ENCODE assay signal across 28 mouse cellular contexts in the genomic region with DNA sequence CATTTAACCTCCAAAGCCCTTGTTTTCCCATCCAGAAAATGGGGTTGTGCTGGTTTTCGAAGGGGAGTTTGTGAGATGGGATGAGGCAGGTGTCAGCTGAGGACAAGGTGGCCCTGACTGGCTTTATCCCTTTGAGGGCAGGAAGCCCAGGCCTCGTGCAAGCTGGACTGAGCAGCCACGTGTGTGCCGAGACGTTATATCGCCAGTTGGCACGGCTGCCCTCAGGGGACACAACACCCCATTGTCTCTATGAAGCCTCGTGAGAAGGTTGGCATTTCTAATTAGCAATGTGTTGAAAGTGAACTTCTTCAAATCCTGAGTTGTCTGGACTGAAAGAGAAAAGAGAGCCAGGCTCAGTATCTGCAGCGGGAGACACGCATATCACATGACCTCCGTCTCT. TPM values are rescaled to one million over a fixed set of nuclear protein-coding genes. Genes with fewer than 3 reads are reported as not detected.
DNase-seq lines count a peak whose midpoint lies in the region; ATAC-seq lines count a peak whose summit lies in the region.
"Had no signal": no experiment of that assay in that cellular context is flagged by ENCODE, and none has a peak within 500 bp of the region (broad histone marks: within the 10 kb centered on the region; RNA-seq: fewer than 3 reads in every experiment).

No protein-coding gene starts in this region.

- H3K4me1 ChIP-seq in forebrain, embryonic 12.5 days, result peaks cover 60% of the 10 kb centered on the region
- H3K4me1 ChIP-seq in forebrain, embryonic 10.5 days, result peaks cover 35% of the 10 kb centered on the region
- peaks cover 64% of the 10 kb centered on the region for H3K4me1 ChIP-seq in midbrain, embryonic 13.5 days (replicated peaks)
- peaks cover 9% of the 10 kb centered on the region for H3K4me1 ChIP-seq in midbrain, embryonic 11.5 days (ENCODE audit: control insufficient read depth, insufficient read depth, low read length)
- H3K4me1 ChIP-seq: kidney, embryonic 15.5 days; limb, embryonic 13.5 days; lung, embryonic 15.5 days had no signal

- H3K9ac ChIP-seq in forebrain, embryonic 12.5 days, result no peak overlapping the region
- H3K9ac ChIP-seq in midbrain, embryonic 13.5 days (replicated peaks), result 0 out of 2 replicates have a peak overlapping the region, but pooled peaks have one; percentile 28
- H3K9ac ChIP-seq in midbrain, embryonic 11.5 days (ENCODE audit: low read length), result no peak overlapping the region
- H3K9ac ChIP-seq: embryonic facial prominence, embryonic 12.5 days; hindbrain, embryonic 13.5 days; kidney, embryonic 15.5 days; limb, embryonic 13.5 days; lung, embryonic 15.5 days; midbrain, embryonic 12.5 days had no signal

- no peak overlapping the region for H3K4me3 ChIP-seq in forebrain, embryonic 12.5 days (replicated peaks)
- no peak overlapping the region for H3K4me3 ChIP-seq in forebrain, embryonic 10.5 days
- no peak overlapping the region for H3K4me3 ChIP-seq in midbrain, embryonic 13.5 days (replicated peaks)
- no peak overlapping the region for H3K4me3 ChIP-seq in midbrain, embryonic 11.5 days (ENCODE audit: low read depth, low read length)
- H3K4me3 ChIP-seq: embryonic facial prominence, embryonic 12.5 days; hindbrain, embryonic 13.5 days; kidney, embryonic 15.5 days; limb, embryonic 13.5 days; lung, embryonic 15.5 days; midbrain, embryonic 12.5 days; myocyte had no signal

- DNase-seq in forebrain, embryonic 10.5 days (ENCODE audit: extremely low spot score, low spot score), result no peak
- no peak for DNase-seq in midbrain, embryonic 11.5 days (ENCODE audit: low spot score, missing footprints)
- DNase-seq in right cerebral cortex, postnatal 4 days, result peak; percentile 21
- no peak for DNase-seq in right cerebral cortex, postnatal 25 days
- no peak for DNase-seq in embryo, embryonic 10 days (ENCODE audit: low spot score)
- DNase-seq: adrenal gland, postnatal 10 days; embryo, embryonic 11 days; gastrocnemius, postnatal 25 days; heart, adult 18-20 months; heart, postnatal 36 days; kidney, postnatal 25 days; retina, postnatal 1 day; thymus, adult 2 months; thymus, postnatal 36 days had no signal

- no peaks in the 10 kb centered on the region for H3K9me3 ChIP-seq in forebrain, embryonic 12.5 days
- H3K9me3 ChIP-seq in forebrain, embryonic 10.5 days, result peaks cover 4% of the 10 kb centered on the region; the same call in 1 of the 2 replicates
- H3K9me3 ChIP-seq in midbrain, embryonic 13.5 days, result 0 out of 2 replicates have a peak, but pooled peaks cover 3% of the 10 kb centered on the region
- no peaks in the 10 kb centered on the region for H3K9me3 ChIP-seq in midbrain, embryonic 11.5 days (ENCODE audit: control insufficient read depth, low read length)
- H3K9me3 ChIP-seq: embryonic facial prominence, embryonic 12.5 days; hindbrain, embryonic 13.5 days; kidney, embryonic 15.5 days; limb, embryonic 13.5 days; lung, embryonic 15.5 days; midbrain, embryonic 12.5 days had no signal

- no peak overlapping the region for H3K4me2 ChIP-seq in forebrain, embryonic 12.5 days
- no peak overlapping the region for H3K4me2 ChIP-seq in midbrain, embryonic 13.5 days (replicated peaks)
- no peak overlapping the region for H3K4me2 ChIP-seq in midbrain, embryonic 11.5 days
- H3K4me2 ChIP-seq: embryonic facial prominence, embryonic 12.5 days; heart, embryonic 11.5 days; hindbrain, embryonic 13.5 days; kidney, embryonic 15.5 days; limb, embryonic 13.5 days; liver, embryonic 11.5 days; lung, embryonic 15.5 days; midbrain, embryonic 12.5 days had no signal

- H3K36me3 ChIP-seq in forebrain, embryonic 12.5 days (replicated peaks), result peaks cover 17% of the 10 kb centered on the region; the same call in 1 of the 2 replicates
- H3K36me3 ChIP-seq in forebrain, embryonic 10.5 days (replicated peaks), result peaks cover 39% of the 10 kb centered on the region
- H3K36me3 ChIP-seq in midbrain, embryonic 13.5 days, result peaks cover 22% of the 10 kb centered on the region; the same call in 1 of the 2 replicates
- no peaks in the 10 kb centered on the region for H3K36me3 ChIP-seq in midbrain, embryonic 11.5 days (ENCODE audit: control insufficient read depth, insufficient read depth, low read length)
- H3K36me3 ChIP-seq: embryonic facial prominence, embryonic 12.5 days; kidney, embryonic 15.5 days; limb, embryonic 13.5 days; lung, embryonic 15.5 days had no signal

- no peaks in the 10 kb centered on the region for H3K27me3 ChIP-seq in forebrain, embryonic 12.5 days
- no peaks in the 10 kb centered on the region for H3K27me3 ChIP-seq in forebrain, embryonic 10.5 days (ENCODE audit: poor library complexity, severe bottlenecking)
- H3K27me3 ChIP-seq in midbrain, embryonic 13.5 days, result no peaks in the 10 kb centered on the region
- no peaks in the 10 kb centered on the region for H3K27me3 ChIP-seq in midbrain, embryonic 11.5 days (ENCODE audit: control insufficient read depth, insufficient read depth, low read length)
- H3K27me3 ChIP-seq: embryonic facial prominence, embryonic 12.5 days; hindbrain, embryonic 13.5 days; kidney, embryonic 15.5 days; limb, embryonic 13.5 days; lung, embryonic 15.5 days; midbrain, embryonic 12.5 days; Patski had no signal

- peak; percentile 30; the same call in 1 of the 2 replicates for ATAC-seq in forebrain, embryonic 12.5 days (ENCODE audit: low FRiP score)
- no peak for ATAC-seq in midbrain, embryonic 13.5 days
- ATAC-seq in midbrain, embryonic 11.5 days (ENCODE audit: low FRiP score), result no peak
- ATAC-seq: intestine, postnatal 0 days; Patski had no signal

- peak overlapping the region; percentile 14; the same call in 1 of the 2 replicates for H3K27ac ChIP-seq in forebrain, embryonic 12.5 days
- no peak overlapping the region for H3K27ac ChIP-seq in forebrain, embryonic 10.5 days
- no peak overlapping the region for H3K27ac ChIP-seq in midbrain, embryonic 13.5 days
- H3K27ac ChIP-seq in midbrain, embryonic 11.5 days (ENCODE audit: low read depth, low read length), result no peak overlapping the region
- H3K27ac ChIP-seq: embryonic facial prominence, embryonic 12.5 days; hindbrain, embryonic 13.5 days; kidney, embryonic 15.5 days; limb, embryonic 13.5 days; lung, embryonic 15.5 days; midbrain, embryonic 12.5 days had no signal

- WGBS in forebrain, embryonic 12.5 days, result 66% methylated on average over 11 of the region's 11 CpGs
- 90% methylated on average over 11 of the region's 11 CpGs for WGBS in forebrain, embryonic 10.5 days
- 67% methylated on average over 11 of the region's 11 CpGs for WGBS in midbrain, embryonic 13.5 days
- WGBS in midbrain, embryonic 11.5 days, result 88% methylated on average over 11 of the region's 11 CpGs

RNA-seq across cellular contexts. Expression of a gene that starts 37.6 kb away (rescaled TPM):
- polyA plus RNA-seq in forebrain, embryonic 12.5 days (2016; fragmentation: Nextera tagmentation; extraction: Ambion mirVana), result 17.6 and 24.4 TPM in 2 replicates
- 6.8 and 7.6 TPM in 2 replicates for polyA plus RNA-seq in forebrain, embryonic 10.5 days (2016; fragmentation: Nextera tagmentation; extraction: Ambion mirVana)
- 16.2 and 18.8 TPM in 2 replicates for polyA plus RNA-seq in midbrain, embryonic 13.5 days (2015; fragmentation: Nextera tagmentation; extraction: Ambion mirVana)
- 26.4 and 26.8 TPM in 2 replicates for polyA plus RNA-seq in midbrain, embryonic 11.5 days (2014; fragmentation: Nextera tagmentation; extraction: Ambion mirVana)
- polyA plus RNA-seq: liver, embryonic 16.5 days had no signal
